Mouse (Mus musculus): ENCODE measurements around the gene Olfr648. TPM values are rescaled to one million over a fixed set of nuclear protein-coding genes. Genes with fewer than 3 reads are reported as not detected.

Gene Olfr648
- polyA plus RNA-seq, 1 experiment from 2014 or later, result 0.24 TPM

DNA sequence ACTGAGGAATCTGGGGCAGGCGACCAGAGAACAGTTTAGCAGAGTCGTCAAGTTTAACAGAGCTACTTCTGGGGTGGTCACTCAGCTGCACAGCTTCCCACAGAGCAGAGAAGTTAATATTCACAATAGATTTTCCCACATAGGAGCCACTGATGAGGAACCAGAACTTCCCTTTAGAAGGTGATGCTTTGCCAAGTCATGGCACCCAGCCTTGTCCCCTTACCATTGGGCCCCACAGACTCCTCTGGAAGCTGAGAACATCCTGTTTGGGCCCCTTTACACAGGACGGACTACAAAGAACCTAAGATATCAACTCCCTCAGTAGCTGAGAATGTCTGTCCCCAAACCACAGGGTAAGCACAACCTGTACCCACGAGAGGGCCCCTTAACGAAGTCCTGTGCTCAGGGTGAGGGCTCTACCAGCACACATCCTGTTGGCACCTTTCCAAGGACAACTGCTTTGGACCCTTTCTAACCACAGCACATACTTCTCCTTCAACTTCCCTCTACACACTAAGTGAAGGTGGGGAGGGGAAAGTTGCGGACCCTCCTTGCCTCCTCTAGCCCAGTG lies 13.5 kb downstream of the Olfr648 start:
- 56% methylated on average over 6 of the region's 6 CpGs for WGBS
- ATAC-seq (ENCODE audit: insufficient number of reproducible peaks, low FRiP score, low TSS enrichment, low read depth), result 0 out of 2 replicates have a peak, but pooled peaks have one; percentile 27
- Histone ChIP-seq H3K36me3 (no peaks in the 10 kb centered on the region), H3K4me2 (no peak overlapping the region), H3K4me3 (no peak overlapping the region), H3K9ac (no peak overlapping the region), H3K4me1 (0 out of 2 replicates have a peak, but pooled peaks cover 3% of the 10 kb centered on the region), H3K27me3 (no peaks in the 10 kb centered on the region), H3K27ac (no peak overlapping the region), H3K9me3 (no peaks in the 10 kb centered on the region)

DNA sequence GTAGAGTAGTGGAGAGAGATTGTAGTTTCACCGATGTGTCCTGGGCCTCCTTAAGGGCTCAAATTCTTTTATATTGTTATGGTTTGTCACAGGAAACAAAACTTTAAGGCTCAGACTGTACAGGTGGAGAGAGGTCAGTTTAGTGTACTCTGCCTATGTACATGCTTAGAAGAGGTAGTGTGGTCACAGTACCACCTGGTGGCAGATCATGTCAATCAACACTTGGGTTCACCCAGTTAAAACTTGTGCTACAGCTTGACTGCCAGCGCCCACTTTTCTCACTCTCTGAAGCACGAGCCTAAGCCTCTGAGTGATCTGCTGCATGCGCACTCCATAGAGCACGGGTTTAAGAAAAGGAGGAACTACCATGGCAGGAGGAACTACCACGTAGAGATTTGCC lies 16.1 kb downstream of the Olfr648 start:
- Histone ChIP-seq H3K4me3 (no peak overlapping the region), H3K27me3 (no peaks in the 10 kb centered on the region), H3K4me2 (no peak overlapping the region), H3K9me3 (no peaks in the 10 kb centered on the region), H3K4me1 (0 out of 2 replicates have a peak, but pooled peaks cover 3% of the 10 kb centered on the region), H3K27ac (no peak overlapping the region), H3K9ac (no peak overlapping the region), H3K36me3 (no peaks in the 10 kb centered on the region)
- WGBS, result 80% methylated on average over 6 of the region's 6 CpGs
- no peak for ATAC-seq (ENCODE audit: insufficient number of reproducible peaks, low FRiP score, low TSS enrichment, low read depth)

DNA sequence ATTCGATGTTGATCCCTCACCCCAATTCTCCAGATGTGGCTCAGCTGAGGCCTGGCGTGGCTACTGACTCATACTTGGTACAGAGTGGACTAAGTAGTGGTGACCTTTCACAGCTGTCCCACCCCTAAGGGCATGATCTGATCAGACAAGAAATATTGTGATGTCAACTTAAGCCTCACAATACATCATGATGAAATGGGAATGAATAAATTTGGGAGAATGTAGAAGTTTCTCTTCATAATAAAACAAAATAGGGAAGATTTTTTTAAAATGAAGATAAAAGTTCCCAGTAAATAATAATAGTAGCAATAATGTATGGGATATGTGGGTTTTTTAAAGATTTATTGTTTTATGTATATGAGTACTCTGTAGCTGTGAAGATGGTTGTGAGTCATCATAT lies 32.7 kb downstream of the Olfr648 start, which contains the start of gene Ubqlnl:
Gene Ubqlnl (minus strand): TSS at position 101 of the 400 bp plus-strand sequence.
- no peak for ATAC-seq (ENCODE audit: insufficient number of reproducible peaks, low FRiP score, low TSS enrichment, low read depth)
- Histone ChIP-seq H3K4me3 (no peak within 1 kb of the TSS), H3K27ac (no peak within 1 kb of the TSS), H3K4me1 (no peaks in the 10 kb centered on the region), H3K4me2 (no peak within 1 kb of the TSS), H3K9me3 (no peaks in the 10 kb centered on the region), H3K27me3 (no peaks in the 10 kb centered on the region), H3K9ac (no peak within 1 kb of the TSS), H3K36me3 (no peaks in the 10 kb centered on the region)
- 75% methylated on average over 2 of the region's 2 CpGs for WGBS

DNA sequence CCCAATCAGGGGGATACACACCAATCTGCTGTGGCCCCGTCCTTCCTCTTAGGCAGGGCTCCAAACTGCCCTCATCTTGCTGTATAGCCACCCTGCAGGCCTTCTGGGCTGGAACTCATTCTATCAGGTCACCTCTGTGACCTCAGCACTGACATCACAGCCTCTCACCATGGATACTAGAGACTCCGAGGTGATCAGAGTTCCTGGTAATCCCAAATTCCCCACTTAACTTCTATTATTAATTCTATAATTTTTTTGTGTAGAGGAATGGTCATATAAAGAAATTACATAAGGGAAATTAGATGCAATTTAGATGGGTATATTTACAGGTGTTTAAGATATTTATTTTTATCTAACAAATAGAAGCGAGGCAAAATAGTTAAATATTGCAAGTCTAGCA lies 40.0 kb downstream of the Olfr648 start, which contains the start of gene Ubqln3:
Gene Ubqln3 (minus strand): TSS at position 101 of the 400 bp plus-strand sequence.
- no peak within 1 kb of the TSS for H3K4me3 ChIP-seq
- 70% methylated on average over 3 of the region's 3 CpGs for WGBS
- H3K4me2 ChIP-seq, result no peak within 1 kb of the TSS
- H3K9me3 ChIP-seq, result no peaks in the 10 kb centered on the region
- no peak within 1 kb of the TSS for H3K9ac ChIP-seq
- no peak within 1 kb of the TSS for H3K27ac ChIP-seq
- no peaks in the 10 kb centered on the region for H3K4me1 ChIP-seq
- H3K36me3 ChIP-seq, result no peaks in the 10 kb centered on the region
- ATAC-seq (ENCODE audit: insufficient number of reproducible peaks, low FRiP score, low TSS enrichment, low read depth), result no peak
- no peaks in the 10 kb centered on the region for H3K27me3 ChIP-seq

DNA sequence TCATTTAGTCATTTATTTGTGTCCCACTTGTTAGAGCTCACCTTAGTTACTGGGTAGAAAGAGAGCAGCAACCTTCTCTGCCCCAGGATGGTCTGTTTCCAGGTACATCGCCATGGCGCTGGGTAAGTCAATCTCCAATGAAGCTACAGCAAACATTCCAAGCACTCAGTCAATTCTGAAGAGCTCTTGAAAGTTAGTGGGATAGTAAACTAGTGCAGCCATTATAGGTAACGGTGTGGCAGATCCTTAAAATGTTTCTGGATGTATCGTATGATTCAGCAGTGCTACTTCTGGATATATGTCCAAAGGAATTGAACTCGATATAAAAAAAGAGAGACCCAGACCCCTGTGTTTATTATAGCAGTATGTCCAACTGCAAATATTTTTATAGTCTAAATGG lies 45.9 kb downstream of the Olfr648 start, which contains the start of gene Olfr643:
Gene Olfr643 (minus strand): TSS at position 101 of the 400 bp plus-strand sequence.
- H3K9ac ChIP-seq, result no peak within 1 kb of the TSS
- no peak within 1 kb of the TSS for H3K27ac ChIP-seq
- H3K4me1 ChIP-seq, result no peaks in the 10 kb centered on the region
- no peak within 1 kb of the TSS for H3K4me2 ChIP-seq
- H3K36me3 ChIP-seq, result no peaks in the 10 kb centered on the region
- ATAC-seq (ENCODE audit: insufficient number of reproducible peaks, low FRiP score, low TSS enrichment, low read depth), result no peak
- 81% methylated on average over 5 of the region's 5 CpGs for WGBS
- no peaks in the 10 kb centered on the region for H3K9me3 ChIP-seq
- no peaks in the 10 kb centered on the region for H3K27me3 ChIP-seq
- H3K4me3 ChIP-seq, result no peak within 1 kb of the TSS

DNA sequence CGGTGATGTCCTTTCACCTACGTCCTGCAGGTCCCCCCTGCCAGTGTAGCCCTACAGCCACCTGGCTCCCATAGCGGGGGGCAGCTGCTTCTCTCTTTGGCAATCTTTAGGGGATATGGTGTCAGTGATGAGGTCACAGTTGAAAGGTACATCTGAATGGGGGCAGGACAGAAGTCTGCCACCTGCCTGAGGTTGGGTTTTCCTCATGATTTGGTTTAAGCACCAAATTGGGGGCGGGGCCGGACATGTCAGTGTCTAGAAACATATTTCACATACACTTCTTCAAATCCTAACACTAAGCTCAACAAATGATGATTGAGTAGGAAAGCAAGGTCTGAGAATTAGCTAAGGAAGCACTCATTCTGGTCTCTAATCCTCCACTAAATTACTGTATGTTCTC lies 53.5 kb downstream of the Olfr648 start, which contains the start of gene Ubqln5:
Gene Ubqln5 (minus strand): TSS at position 101 of the 400 bp plus-strand sequence.
- ATAC-seq (ENCODE audit: insufficient number of reproducible peaks, low FRiP score, low TSS enrichment, low read depth), result no peak
- Histone ChIP-seq H3K9ac (no peak within 1 kb of the TSS), H3K36me3 (no peaks in the 10 kb centered on the region), H3K4me2 (no peak within 1 kb of the TSS), H3K27me3 (no peaks in the 10 kb centered on the region), H3K27ac (no peak within 1 kb of the TSS), H3K9me3 (no peaks in the 10 kb centered on the region; the same call in 1 of the 2 replicates), H3K4me1 (no peaks in the 10 kb centered on the region), H3K4me3 (no peak within 1 kb of the TSS)
- WGBS, result 90% methylated on average over 5 of the region's 5 CpGs

Other genes starting within 250 kb of the Olfr648 start
- gene Olfr632, start 249.0 kb downstream of the Olfr648 start, polyA plus RNA-seq (2015; fragmentation: Nextera tagmentation; extraction: Ambion mirVana), result not detected in 2 replicates
- not detected in 2 replicates for gene Olfr633, start 239.0 kb downstream of the Olfr648 start, polyA plus RNA-seq (2015; fragmentation: Nextera tagmentation; extraction: Ambion mirVana)
- gene Olfr635, start 212.2 kb downstream of the Olfr648 start, polyA plus RNA-seq (2015; fragmentation: Nextera tagmentation; extraction: Ambion mirVana), result not detected in 2 replicates
- gene Olfr638, start 184.6 kb downstream of the Olfr648 start, polyA plus RNA-seq (2015; fragmentation: Nextera tagmentation; extraction: Ambion mirVana), result not detected in 2 replicates
- gene Olfr639, start 166.1 kb downstream of the Olfr648 start, polyA plus RNA-seq (2015; fragmentation: Nextera tagmentation; extraction: Ambion mirVana), result not detected in 2 replicates
- not detected in 2 replicates for gene Olfr640, start 157.8 kb downstream of the Olfr648 start, polyA plus RNA-seq (2015; fragmentation: Nextera tagmentation; extraction: Ambion mirVana)
- not detected in 2 replicates for gene Olfr641, start 147.9 kb downstream of the Olfr648 start, polyA plus RNA-seq (2015; fragmentation: Nextera tagmentation; extraction: Ambion mirVana)
- not detected in 2 replicates for gene Olfr642, start 130.7 kb downstream of the Olfr648 start, polyA plus RNA-seq (2015; fragmentation: Nextera tagmentation; extraction: Ambion mirVana)
- gene 4930516K23Rik, start 121.9 kb downstream of the Olfr648 start, polyA plus RNA-seq (2015; fragmentation: Nextera tagmentation; extraction: Ambion mirVana), result not detected in 2 replicates
- not detected in 2 replicates for gene Olfr644, start 111.5 kb downstream of the Olfr648 start, polyA plus RNA-seq (2015; fragmentation: Nextera tagmentation; extraction: Ambion mirVana)
- gene Olfr645, start 97.9 kb downstream of the Olfr648 start, polyA plus RNA-seq (2015; fragmentation: Nextera tagmentation; extraction: Ambion mirVana), result not detected in 2 replicates
- not detected in 2 replicates for gene Olfr646, start 78.5 kb downstream of the Olfr648 start, polyA plus RNA-seq (2015; fragmentation: Nextera tagmentation; extraction: Ambion mirVana)
- gene Ubqln5, start 53.6 kb downstream of the Olfr648 start, polyA plus RNA-seq (2015; fragmentation: Nextera tagmentation; extraction: Ambion mirVana), result not detected in 2 replicates
- gene Olfr643, start 46.0 kb downstream of the Olfr648 start, polyA plus RNA-seq (2015; fragmentation: Nextera tagmentation; extraction: Ambion mirVana), result not detected in 2 replicates
- gene Ubqln3, start 40.1 kb downstream of the Olfr648 start, polyA plus RNA-seq (2015; fragmentation: Nextera tagmentation; extraction: Ambion mirVana), result not detected in 2 replicates
- not detected in 2 replicates for gene Ubqlnl, start 32.8 kb downstream of the Olfr648 start, polyA plus RNA-seq (2015; fragmentation: Nextera tagmentation; extraction: Ambion mirVana)
- gene Olfm5, start 18.6 kb downstream of the Olfr648 start, polyA plus RNA-seq (2015; fragmentation: Nextera tagmentation; extraction: Ambion mirVana), result not detected in 2 replicates
- not detected in 2 replicates for gene Olfr649, start 12.6 kb upstream of the Olfr648 start, polyA plus RNA-seq (2015; fragmentation: Nextera tagmentation; extraction: Ambion mirVana)
- gene Trim6, start 35.4 kb upstream of the Olfr648 start, polyA plus RNA-seq (2015; fragmentation: Nextera tagmentation; extraction: Ambion mirVana), result 0.50 and 0.61 TPM in 2 replicates
- gene Trim34a, start 61.1 kb upstream of the Olfr648 start, polyA plus RNA-seq (2015; fragmentation: Nextera tagmentation; extraction: Ambion mirVana), result 1.8 and 1.9 TPM in 2 replicates
- 0.26 and 0.37 TPM in 2 replicates for gene Trim5, start 104.7 kb upstream of the Olfr648 start, polyA plus RNA-seq (2015; fragmentation: Nextera tagmentation; extraction: Ambion mirVana)
- gene Trim12a, start 132.1 kb upstream of the Olfr648 start, polyA plus RNA-seq (2015; fragmentation: Nextera tagmentation; extraction: Ambion mirVana), result 5.7 and 6.1 TPM in 2 replicates
- not detected in 2 replicates for gene Trim34b, start 146.1 kb upstream of the Olfr648 start, polyA plus RNA-seq (2015; fragmentation: Nextera tagmentation; extraction: Ambion mirVana)
- 1.7 and 2.7 TPM in 2 replicates for gene Trim12c, start 170.0 kb upstream of the Olfr648 start, polyA plus RNA-seq (2015; fragmentation: Nextera tagmentation; extraction: Ambion mirVana)
- gene Trim30b, start 186.5 kb upstream of the Olfr648 start, polyA plus RNA-seq (2015; fragmentation: Nextera tagmentation; extraction: Ambion mirVana), result 0.04 TPM in 1 of 2 replicates, not detected in the other
- 0.14 and 0.36 TPM in 2 replicates for gene Trim30c, start 217.4 kb upstream of the Olfr648 start, polyA plus RNA-seq (2015; fragmentation: Nextera tagmentation; extraction: Ambion mirVana)

All from limb, embryonic 15.5 days (tissue).